In the genomic region with DNA sequence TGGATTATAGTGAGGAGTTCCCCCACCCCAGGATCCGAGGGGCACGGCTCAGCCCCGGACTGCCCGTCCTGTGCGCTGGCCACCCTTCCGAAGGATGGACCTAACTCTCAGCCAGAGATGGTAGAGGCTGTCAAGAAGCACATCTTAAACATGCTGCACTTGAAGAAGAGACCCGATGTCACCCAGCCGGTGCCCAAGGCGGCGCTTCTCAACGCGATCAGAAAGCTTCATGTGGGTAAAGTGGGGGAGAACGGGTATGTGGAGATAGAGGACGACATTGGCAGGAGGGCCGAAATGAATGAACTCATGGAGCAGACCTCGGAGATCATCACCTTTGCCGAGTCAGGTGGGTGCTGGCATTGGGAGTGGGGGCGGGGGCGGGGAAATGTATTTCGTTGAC, we compare ENCODE assay signal across 7 mouse cellular contexts. TPM values are rescaled to one million over a fixed set of nuclear protein-coding genes. Genes with fewer than 3 reads are reported as not detected.
A peak's percentile ranks its signal among the peaks of the same experiment; 100 is the strongest.
DNase-seq lines count a peak whose midpoint lies in the region; ATAC-seq and TF ChIP-seq lines count a peak whose summit lies in the region.

No protein-coding gene starts in this region.

- H3K27me3 ChIP-seq in spleen, adult 2 months (ENCODE audit: control insufficient read depth, insufficient read depth, low read length) = peaks cover 8% of the 10 kb centered on the region
- peaks cover 43% of the 10 kb centered on the region for H3K27me3 ChIP-seq in forebrain, embryonic 13.5 days
- H3K27me3 ChIP-seq in limb, embryonic 15.5 days = peaks cover 9% of the 10 kb centered on the region; the same call in 1 of the 2 replicates
- H3K27me3 ChIP-seq in stomach, embryonic 15.5 days (replicated peaks) = 0 out of 2 replicates have a peak, but pooled peaks cover 6% of the 10 kb centered on the region

- peak overlapping the region; percentile 51 for H3K9ac ChIP-seq in forebrain, embryonic 13.5 days
- peak overlapping the region; percentile 33 for H3K9ac ChIP-seq in limb, embryonic 15.5 days
- no peak overlapping the region for H3K9ac ChIP-seq in stomach, embryonic 15.5 days

- H3K4me2 ChIP-seq in forebrain, embryonic 13.5 days = peak overlapping the region; percentile 69
- H3K4me2 ChIP-seq in limb, embryonic 15.5 days = peak overlapping the region; percentile 65
- H3K4me2 ChIP-seq in stomach, embryonic 15.5 days = peak overlapping the region; percentile 75

- H3K27ac ChIP-seq in spleen, adult 2 months (ENCODE audit: insufficient read depth, low read length) = no peak overlapping the region
- H3K27ac ChIP-seq in forebrain, embryonic 13.5 days = no peak overlapping the region
- peak overlapping the region; percentile 65 for H3K27ac ChIP-seq in limb, embryonic 15.5 days
- H3K27ac ChIP-seq in stomach, embryonic 15.5 days = no peak overlapping the region

- no peak for TF ChIP-seq CTCF in spleen, adult 2 months (IDR thresholded peaks at IDR 0.05; ENCODE audit: extremely low read depth, insufficient read depth, insufficient read length, insufficient replicate concordance)

- H3K4me3 ChIP-seq in spleen, adult 2 months (ENCODE audit: extremely low read depth, insufficient read depth, insufficient read length) = peak overlapping the region; percentile 39
- H3K4me3 ChIP-seq in forebrain, embryonic 13.5 days = peak overlapping the region; percentile 37
- peak overlapping the region; percentile 47 for H3K4me3 ChIP-seq in limb, embryonic 15.5 days
- peak overlapping the region; percentile 44 for H3K4me3 ChIP-seq in stomach, embryonic 15.5 days (replicated peaks)

- no peaks in the 10 kb centered on the region for H3K36me3 ChIP-seq in spleen, adult 2 months (ENCODE audit: control insufficient read depth, insufficient read depth, low read length)
- no peaks in the 10 kb centered on the region for H3K36me3 ChIP-seq in forebrain, embryonic 13.5 days (ENCODE audit: poor library complexity, severe bottlenecking)
- H3K36me3 ChIP-seq in limb, embryonic 15.5 days = no peaks in the 10 kb centered on the region
- H3K36me3 ChIP-seq in stomach, embryonic 15.5 days = no peaks in the 10 kb centered on the region

- WGBS in spleen, adult 2 months = 2% methylated on average over 20 of the region's 20 CpGs
- WGBS in forebrain, embryonic 13.5 days = under 1% methylated on average over 20 of the region's 20 CpGs
- 1% methylated on average over 20 of the region's 20 CpGs for WGBS in limb, embryonic 15.5 days
- WGBS in stomach, embryonic 15.5 days = 1% methylated on average over 20 of the region's 20 CpGs

- no peak for ATAC-seq in forebrain, embryonic 13.5 days
- no peak for ATAC-seq in limb, embryonic 15.5 days (ENCODE audit: insufficient number of reproducible peaks, low FRiP score, low TSS enrichment, low read depth)
- ATAC-seq in stomach, embryonic 15.5 days (ENCODE audit: insufficient read depth, low FRiP score, low read depth) = no peak
- ATAC-seq in activated CD4-positive, CD25-positive, alpha-beta regulatory T cell, adult 4 months = no peak

- peaks cover 2% of the 10 kb centered on the region; the same call in 1 of the 2 replicates for H3K4me1 ChIP-seq in spleen, adult 2 months (ENCODE audit: control insufficient read depth, insufficient read depth, insufficient read length)
- H3K4me1 ChIP-seq in forebrain, embryonic 13.5 days = peaks cover 13% of the 10 kb centered on the region
- peaks cover 23% of the 10 kb centered on the region for H3K4me1 ChIP-seq in limb, embryonic 15.5 days
- H3K4me1 ChIP-seq in stomach, embryonic 15.5 days = peaks cover 10% of the 10 kb centered on the region; the same call in 1 of the 2 replicates

- no peaks in the 10 kb centered on the region for H3K9me3 ChIP-seq in forebrain, embryonic 13.5 days (replicated peaks)
- H3K9me3 ChIP-seq in limb, embryonic 15.5 days = no peaks in the 10 kb centered on the region
- H3K9me3 ChIP-seq in stomach, embryonic 15.5 days = no peaks in the 10 kb centered on the region

- no peak for TF ChIP-seq POLR2A in spleen, adult 2 months (IDR thresholded peaks at IDR 0.05; ENCODE audit: low read depth, low read length)

- DNase-seq in spleen, adult 2 months (ENCODE audit: low read depth in 1 of 2, low spot score in 2 of 2) = no peak
- no peak for DNase-seq in spleen, postnatal 14 days (ENCODE audit: low spot score in 2 of 2)
- DNase-seq in frontal cortex, postnatal 25 days (ENCODE audit: low spot score in 2 of 2) = no peak

RNA-seq across cellular contexts. Expression of a gene that starts 5.7 kb away (rescaled TPM):
- 0.21 and 0.26 TPM in 2 replicates for polyA plus RNA-seq in spleen, adult 2 months (2012; rRNA removed)
- polyA plus RNA-seq in forebrain, embryonic 13.5 days (2015; fragmentation: Nextera tagmentation; extraction: Ambion mirVana) = 1.1 and 1.3 TPM in 2 replicates
- polyA plus RNA-seq in limb, embryonic 15.5 days (2015; fragmentation: Nextera tagmentation; extraction: Ambion mirVana) = 17.2 and 23.2 TPM in 2 replicates
- 3.0 and 3.5 TPM in 2 replicates for polyA plus RNA-seq in stomach, embryonic 15.5 days (2015; fragmentation: Nextera tagmentation; extraction: Ambion mirVana)
- not detected for polyA plus RNA-seq in activated CD4-positive, CD25-positive, alpha-beta regulatory T cell, adult 4 months (2017; shearing (Covaris generic))
